Mouse (Mus musculus) midbrain, embryonic 14.5 days (tissue): ENCODE data around the gene A630073D07Rik. TPM values are rescaled to one million over a fixed set of nuclear protein-coding genes. Genes with fewer than 3 reads are reported as not detected.
A peak's percentile ranks its signal among the peaks of the same experiment; 100 is the strongest.
"Not testable (repeated sequence)": the region's sequence is repeated elsewhere in the genome, so short reads cannot be mapped to it uniquely, and the experiment has no call there.

Source experiments
- ATAC-seq: fragments of 200-750 bp; cut with Nextera tagmentation; 2 replicates; pipeline ENCODE4 v1.8.0; 2017; ENCODE audit warnings: moderate number of reproducible peaks, moderate library complexity; ENCODE audit not compliant: low FRiP score, low TSS enrichment
- DNase-seq: peaks from one replicate; pipeline ENCODE4 v3.0.0-alpha.2; 2015
- H3K27ac ChIP-seq: fragments of 300-500 bp; sonication (generic); replicated peaks from 2 replicates; pipeline ENCODE4 v1.5.1; 2014; ENCODE audit warnings: mild to moderate bottlenecking, low read depth, low read length, moderate library complexity
- H3K27me3 ChIP-seq: fragments of 300-500 bp; sonication (generic); 2 replicates; pipeline ENCODE4 v1.6.1; 2014; ENCODE audit warnings: low read length, control low read depth, mixed read lengths; ENCODE audit not compliant: control insufficient read depth, insufficient read depth
- H3K36me3 ChIP-seq: fragments of 300-500 bp; sonication (generic); 2 replicates; pipeline ENCODE4 v1.6.1; 2014; ENCODE audit warnings: low read length, control low read depth; ENCODE audit not compliant: control insufficient read depth, insufficient read depth
- H3K4me1 ChIP-seq: fragments of 300-500 bp; sonication (generic); 2 replicates; pipeline ENCODE4 v1.6.1; 2014; ENCODE audit warnings: mild to moderate bottlenecking, antibody characterized with exemption, low read length, control low read depth; ENCODE audit not compliant: control insufficient read depth, insufficient read depth
- H3K4me2 ChIP-seq: fragments of 300-500 bp; sonication (generic); 2 replicates; pipeline ENCODE4 v1.6.1; 2014; ENCODE audit warnings: mild to moderate bottlenecking, low read length, moderate library complexity
- H3K4me3 ChIP-seq: fragments of 300-500 bp; sonication (generic); replicated peaks from 2 replicates; pipeline ENCODE4 v1.5.1; 2014; ENCODE audit warnings: low read depth, low read length
- H3K9ac ChIP-seq: fragments of 300-500 bp; sonication (generic); replicated peaks from 2 replicates; pipeline ENCODE4 v1.6.1; 2014; ENCODE audit warnings: mild to moderate bottlenecking, low read length, moderate library complexity
- H3K9me3 ChIP-seq: fragments of 300-500 bp; sonication (generic); 2 replicates; pipeline ENCODE4 v1.6.1; 2016; ENCODE audit warnings: low read length, control low read depth, mixed read lengths; ENCODE audit not compliant: control insufficient read depth
- WGBS: fragments of 180-500 bp; shearing (Covaris S2); extraction: QIAGEN DNeasy Blood & Tissue Kit; methylation state at CpG from one replicate; pipeline ENCODE4 v1.1.7; 2014; 5-methylcytosine and 5-hydroxymethylcytosine counted together
- polyA plus RNA-seq: library from polyadenylated mRNA; unstranded; fragments of >200 nt; fragmentation: Nextera tagmentation; extraction: Ambion mirVana; gene quantifications from 2 replicates; pipeline ENCODE4 v1.2.1, GENCODE M21; 2014

Gene A630073D07Rik
- polyA plus RNA-seq: not detected in 2 replicates

DNA sequence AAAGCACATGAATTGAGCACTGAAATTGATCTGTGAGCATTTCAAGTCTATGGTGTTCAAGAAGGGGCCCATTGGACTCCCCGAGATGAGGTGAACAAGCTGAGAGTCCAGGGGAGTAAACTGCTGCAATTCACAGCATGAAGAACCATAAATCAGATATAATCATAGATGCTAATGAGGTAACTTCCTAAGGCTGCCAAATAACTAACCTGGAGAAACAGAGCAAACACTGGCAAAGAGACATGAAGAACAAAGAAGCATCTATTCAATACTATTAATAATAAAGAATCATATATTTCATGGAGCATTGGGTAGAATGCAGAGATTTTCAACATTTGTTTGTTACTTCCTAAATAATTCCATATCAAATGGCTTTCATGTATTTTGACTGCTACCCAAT, at the start of gene A630073D07Rik:
Gene A630073D07Rik (minus strand): TSS at position 101 of the 400 bp plus-strand sequence.
- no peaks in the 10 kb centered on the region for H3K27me3 ChIP-seq
- no peaks in the 10 kb centered on the region for H3K4me1 ChIP-seq
- no peaks in the 10 kb centered on the region for H3K36me3 ChIP-seq
- no peak for ATAC-seq
- no peak for DNase-seq
- 82% methylated on average over 1 of the region's 1 CpGs for WGBS
- no peak within 1 kb of the TSS for H3K27ac ChIP-seq
- no peak within 1 kb of the TSS for H3K9ac ChIP-seq
- H3K9me3 ChIP-seq: peaks cover 3% of the 10 kb centered on the region; the same call in 1 of the 2 replicates
- no peak within 1 kb of the TSS for H3K4me3 ChIP-seq
- no peak within 1 kb of the TSS for H3K4me2 ChIP-seq

DNA sequence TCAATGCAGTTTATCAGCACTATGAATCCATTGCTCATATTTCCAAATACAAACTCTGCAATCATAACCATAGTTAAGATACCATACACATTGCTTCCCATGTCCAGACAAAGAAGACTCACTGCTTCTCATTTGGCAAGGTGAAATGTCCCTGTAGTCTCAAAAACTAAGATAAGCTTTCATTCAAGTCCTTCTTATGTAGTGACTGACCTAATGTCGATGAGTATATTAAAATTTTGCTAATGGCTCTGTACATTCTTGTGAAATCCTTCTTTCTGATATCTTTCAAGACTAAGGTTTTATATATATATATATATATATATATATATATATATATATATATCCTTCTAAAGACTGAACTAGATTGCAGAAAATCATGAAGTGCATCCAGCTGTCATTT, 49.6 kb upstream of the A630073D07Rik start, which contains the start of gene Tas2r121:
Gene Tas2r121 (minus strand): TSS at position 101 of the 400 bp plus-strand sequence.
- no peak for ATAC-seq
- Histone ChIP-seq H3K4me1 (no peaks in the 10 kb centered on the region), H3K27me3 (no peaks in the 10 kb centered on the region), H3K9me3 (no peaks in the 10 kb centered on the region), H3K4me2 (no peak within 1 kb of the TSS), H3K27ac (no peak within 1 kb of the TSS), H3K9ac (no peak within 1 kb of the TSS), H3K36me3 (no peaks in the 10 kb centered on the region), H3K4me3 (no peak within 1 kb of the TSS)
- WGBS: 73% methylated on average over 1 of the region's 1 CpGs
- no peak for DNase-seq

DNA sequence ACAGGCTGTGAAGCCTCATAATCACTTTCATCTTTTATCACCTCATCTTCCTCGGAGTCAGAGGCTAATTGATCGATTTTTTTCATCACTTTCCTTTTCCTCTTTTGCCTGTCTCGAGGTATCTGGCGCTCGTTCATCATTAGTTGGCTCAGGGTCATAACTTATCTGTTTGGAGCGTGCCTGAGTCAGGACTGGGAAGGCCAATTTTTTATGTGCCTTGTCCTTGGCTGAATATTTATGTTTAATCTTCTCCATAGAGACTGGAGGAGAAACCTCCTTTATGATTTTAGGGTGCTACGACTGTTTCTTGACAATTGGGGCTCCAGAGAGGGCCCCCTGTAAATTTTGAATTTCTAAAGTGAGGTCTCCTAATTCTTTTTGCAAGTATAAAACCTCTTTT, 40.3 kb upstream of the A630073D07Rik start:
- not testable (repeated sequence) for H3K36me3 ChIP-seq, DNase-seq, H3K4me3 ChIP-seq, H3K9me3 ChIP-seq, H3K4me1 ChIP-seq, H3K27ac ChIP-seq, ATAC-seq, H3K4me2 ChIP-seq, H3K27me3 ChIP-seq, H3K9ac ChIP-seq
- WGBS: 82% methylated on average over 7 of the region's 7 CpGs

DNA sequence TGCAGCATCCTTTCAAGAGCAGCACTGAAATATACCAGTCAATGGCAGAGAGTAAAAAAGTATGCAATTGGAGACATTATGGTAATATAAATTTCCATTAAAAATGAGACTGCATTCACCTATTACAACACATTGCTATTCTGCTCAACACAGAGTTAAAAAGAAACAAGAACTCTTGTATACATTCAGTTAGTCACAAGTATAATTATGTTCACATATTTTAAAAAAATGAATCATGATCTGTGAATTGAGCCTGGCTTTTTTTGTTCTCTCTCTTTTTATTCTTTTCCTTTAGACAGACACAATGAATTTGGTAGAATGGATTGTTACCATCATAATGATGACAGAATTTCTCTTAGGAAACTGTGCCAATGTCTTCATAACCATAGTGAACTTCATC, 5.3 kb upstream of the A630073D07Rik start, which contains the start of gene Tas2r120:
Gene Tas2r120 (plus strand): TSS at position 301 of the 400 bp plus-strand sequence.
- no peaks in the 10 kb centered on the region for H3K4me1 ChIP-seq

DNA sequence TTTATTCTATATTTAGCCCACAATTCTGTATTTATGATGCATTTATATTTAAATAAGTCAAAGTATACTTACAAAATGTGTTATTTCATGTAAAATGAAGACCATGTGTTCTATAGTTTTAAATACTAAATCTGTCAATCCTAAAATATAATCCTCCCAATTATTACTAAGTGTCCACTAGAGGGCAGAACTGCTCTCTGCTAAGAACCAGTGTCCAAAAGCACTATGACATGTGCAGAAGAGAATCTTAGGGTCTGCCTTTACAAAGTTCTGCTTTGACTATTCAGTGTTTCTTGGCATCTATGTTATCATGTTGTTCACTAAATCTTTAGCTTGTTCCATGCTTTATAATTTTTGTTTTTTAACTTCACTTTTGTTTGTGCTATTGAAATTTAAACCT, 1.9 kb downstream of the A630073D07Rik start:
- Histone ChIP-seq H3K4me3 (no peak overlapping the region), H3K27me3 (no peaks in the 10 kb centered on the region), H3K9ac (no peak overlapping the region), H3K4me1 (no peaks in the 10 kb centered on the region), H3K27ac (no peak overlapping the region), H3K9me3 (no peaks in the 10 kb centered on the region), H3K4me2 (no peak overlapping the region), H3K36me3 (no peaks in the 10 kb centered on the region)
- DNase-seq: peak; percentile 49
- no peak for ATAC-seq

More for the DNA sequence above, 5.3 kb upstream of the A630073D07Rik start, which contains the start of gene Tas2r120:
- ATAC-seq (no peak), DNase-seq (no peak)
- Histone ChIP-seq H3K4me2 (no peak within 1 kb of the TSS), H3K27ac (no peak within 1 kb of the TSS), H3K27me3 (no peaks in the 10 kb centered on the region), H3K9ac (no peak within 1 kb of the TSS), H3K9me3 (peaks cover 3% of the 10 kb centered on the region; the same call in 1 of the 2 replicates), H3K36me3 (no peaks in the 10 kb centered on the region), H3K4me3 (no peak within 1 kb of the TSS)

DNA sequence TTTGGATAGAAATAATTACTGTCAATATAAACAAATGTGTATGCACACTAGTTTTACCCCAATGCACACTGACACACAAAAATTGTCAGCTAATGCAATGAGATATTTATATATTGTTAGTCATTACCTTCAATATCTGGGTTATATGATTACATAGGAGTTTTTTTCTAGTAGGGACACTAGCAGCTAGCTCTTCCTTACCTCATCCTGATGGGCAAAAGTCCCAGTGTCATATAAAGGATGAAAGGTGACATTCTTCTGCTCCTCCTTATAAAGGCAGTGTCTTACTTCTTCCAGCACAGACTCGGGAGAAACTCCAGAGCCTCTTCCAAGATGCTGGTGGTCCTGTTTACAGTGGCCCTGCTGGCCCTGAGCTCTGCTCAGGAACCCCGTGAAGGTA, 55.7 kb downstream of the A630073D07Rik start, which contains the start of gene Prp2:
Gene Prp2 (plus strand): TSS at position 301 of the 400 bp plus-strand sequence.
- not testable (repeated sequence) for H3K4me1 ChIP-seq, H3K4me3 ChIP-seq, H3K9me3 ChIP-seq, DNase-seq, ATAC-seq, H3K36me3 ChIP-seq, H3K9ac ChIP-seq, H3K4me2 ChIP-seq, H3K27me3 ChIP-seq, H3K27ac ChIP-seq
- 63% methylated on average over 2 of the region's 2 CpGs for WGBS

Other genes starting within 250 kb of the A630073D07Rik start
- gene Prh1, start 81.7 kb downstream of the A630073D07Rik start, polyA plus RNA-seq: not detected in 2 replicates
- gene Prp2, start 55.6 kb downstream of the A630073D07Rik start, polyA plus RNA-seq: not detected in 2 replicates
- not detected in 2 replicates for gene Tas2r120, start 5.4 kb upstream of the A630073D07Rik start, polyA plus RNA-seq
- not detected in 2 replicates for gene Tas2r121, start 49.5 kb upstream of the A630073D07Rik start, polyA plus RNA-seq
- not detected in 2 replicates for gene Tas2r122, start 60.4 kb upstream of the A630073D07Rik start, polyA plus RNA-seq
- gene Tas2r115, start 86.5 kb upstream of the A630073D07Rik start, polyA plus RNA-seq: not detected in 2 replicates
- not detected in 2 replicates for gene Tas2r124, start 103.2 kb upstream of the A630073D07Rik start, polyA plus RNA-seq
- not detected in 2 replicates for gene Tas2r102, start 110.6 kb upstream of the A630073D07Rik start, polyA plus RNA-seq
- not detected in 2 replicates for gene Tas2r136, start 126.6 kb upstream of the A630073D07Rik start, polyA plus RNA-seq
- not detected in 2 replicates for gene Tas2r117, start 151.3 kb upstream of the A630073D07Rik start, polyA plus RNA-seq
- gene Tas2r123, start 195.6 kb upstream of the A630073D07Rik start, polyA plus RNA-seq: not detected in 2 replicates
- not detected in 2 replicates for gene Tas2r116, start 203.9 kb upstream of the A630073D07Rik start, polyA plus RNA-seq
- gene Tas2r110, start 216.5 kb upstream of the A630073D07Rik start, polyA plus RNA-seq: not detected in 2 replicates
- gene Tas2r113, start 241.5 kb upstream of the A630073D07Rik start, polyA plus RNA-seq: not detected in 2 replicates